9 mouse cellular contexts compared by ENCODE assay signal in the genomic region with DNA sequence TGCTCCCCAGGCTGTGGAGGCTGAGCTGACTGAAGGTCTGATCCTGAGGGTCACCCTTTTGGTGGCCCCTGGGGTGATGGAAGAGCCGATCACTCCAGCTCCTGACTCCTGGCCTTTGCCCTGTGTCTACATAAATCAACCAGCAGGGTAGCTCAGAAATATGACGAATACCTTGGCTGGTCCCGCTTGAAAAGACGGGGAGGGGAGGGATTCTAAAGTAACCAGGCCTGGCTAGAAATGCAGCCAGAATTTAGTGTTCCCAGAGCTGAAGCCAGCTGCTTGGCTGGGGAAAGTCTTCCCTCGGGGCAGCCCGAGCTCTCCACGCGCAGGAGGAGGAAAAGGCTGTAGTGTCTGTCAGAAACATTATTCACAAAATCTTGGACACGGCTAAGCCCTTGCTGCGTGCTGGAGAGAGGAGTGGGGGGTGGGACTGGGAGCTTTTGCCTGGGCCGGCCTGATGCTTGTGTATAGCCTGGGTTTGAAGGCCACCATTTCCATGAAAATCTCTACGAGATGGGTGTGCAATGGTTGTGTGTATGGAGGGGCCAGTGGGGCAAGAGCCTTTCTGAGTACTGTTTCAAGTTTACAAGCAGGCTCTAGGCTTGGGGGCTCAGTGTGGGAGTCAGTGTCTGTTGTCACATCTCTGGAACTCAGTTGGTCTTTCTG. TPM values are rescaled to one million over a fixed set of nuclear protein-coding genes. Genes with fewer than 3 reads are reported as not detected.
DNase-seq lines count a peak whose midpoint lies in the region; ATAC-seq and TF ChIP-seq lines count a peak whose summit lies in the region.
"Had no signal": no experiment of that assay in that cellular context is flagged by ENCODE, and none has a peak within 500 bp of the region (broad histone marks: within the 10 kb centered on the region; RNA-seq: fewer than 3 reads in every experiment).

No protein-coding gene starts in this region.

- H3K4me1 ChIP-seq in kidney, postnatal 0 days (replicated peaks; ENCODE audit: insufficient read depth, low read length): peaks cover 32% of the 10 kb centered on the region
- peaks cover 5% of the 10 kb centered on the region; the same call in 1 of the 2 replicates for H3K4me1 ChIP-seq in embryonic fibroblast, embryonic 13.5 days (ENCODE audit: control insufficient read depth, insufficient read depth, low read length)
- H3K4me1 ChIP-seq in heart, embryonic 13.5 days: peaks cover 46% of the 10 kb centered on the region
- H3K4me1 ChIP-seq in limb, embryonic 10.5 days: peaks cover 61% of the 10 kb centered on the region
- H3K4me1 ChIP-seq in neural tube, embryonic 13.5 days (replicated peaks): peaks cover 58% of the 10 kb centered on the region
- H3K4me1 ChIP-seq in liver, embryonic 11.5 days (replicated peaks; ENCODE audit: control insufficient read depth, insufficient read depth, low read length): 0 out of 2 replicates have a peak, but pooled peaks cover 3% of the 10 kb centered on the region

- WGBS in kidney, postnatal 0 days: 15% methylated on average over 12 of the region's 12 CpGs
- 57% methylated on average over 12 of the region's 12 CpGs for WGBS in heart, embryonic 13.5 days
- 11% methylated on average over 12 of the region's 12 CpGs for WGBS in limb, embryonic 10.5 days
- 6% methylated on average over 12 of the region's 12 CpGs for WGBS in neural tube, embryonic 13.5 days
- 51% methylated on average over 12 of the region's 12 CpGs for WGBS in liver, embryonic 11.5 days

- ATAC-seq in kidney, postnatal 0 days (replicated peaks; ENCODE audit: low FRiP score, low read depth): peak; percentile 31; the same call in 1 of the 2 replicates
- ATAC-seq in heart, embryonic 13.5 days (ENCODE audit: extremely low read depth, insufficient number of reproducible peaks, low FRiP score, low TSS enrichment): no peak
- peak; percentile 28; the same call in 1 of the 2 replicates for ATAC-seq in neural tube, embryonic 13.5 days (ENCODE audit: low read depth)
- no peak for ATAC-seq in CD4-positive, CD25-positive, alpha-beta regulatory T cell, adult 4 months
- no peak for ATAC-seq in liver, embryonic 11.5 days (replicated peaks; ENCODE audit: low FRiP score)

- no peak overlapping the region for H3K9ac ChIP-seq in kidney, postnatal 0 days (ENCODE audit: low read depth, low read length)
- peak overlapping the region; percentile 57 for H3K9ac ChIP-seq in heart, embryonic 13.5 days
- H3K9ac ChIP-seq in neural tube, embryonic 13.5 days: 0 out of 2 replicates have a peak overlapping the region, but pooled peaks have one; percentile 52
- H3K9ac ChIP-seq in liver, embryonic 11.5 days (ENCODE audit: low read depth, low read length): no peak overlapping the region

- no peaks in the 10 kb centered on the region for H3K36me3 ChIP-seq in kidney, postnatal 0 days (ENCODE audit: insufficient read depth, low read length)
- H3K36me3 ChIP-seq in heart, embryonic 13.5 days: no peaks in the 10 kb centered on the region
- H3K36me3 ChIP-seq in limb, embryonic 10.5 days: no peaks in the 10 kb centered on the region
- no peaks in the 10 kb centered on the region for H3K36me3 ChIP-seq in neural tube, embryonic 13.5 days
- no peaks in the 10 kb centered on the region for H3K36me3 ChIP-seq in liver, embryonic 11.5 days (ENCODE audit: control insufficient read depth, insufficient read depth, low read length)

- DNase-seq in kidney, postnatal 0 days (ENCODE audit: low spot score): peak; percentile 80
- DNase-seq in kidney, adult 8-10 months: no peak
- peak; percentile 69 for DNase-seq in limb, embryonic 10.5 days (ENCODE audit: low spot score)
- no peak for DNase-seq in liver, embryonic 11.5 days (ENCODE audit: low spot score)

- no peak for TF ChIP-seq POLR2A in embryonic fibroblast, embryonic 13.5 days (IDR thresholded peaks at IDR 0.05; ENCODE audit: low read depth, low read length)

- H3K27me3 ChIP-seq in kidney, postnatal 0 days (ENCODE audit: insufficient read depth, low read length): no peaks in the 10 kb centered on the region
- no peaks in the 10 kb centered on the region for H3K27me3 ChIP-seq in heart, embryonic 13.5 days (replicated peaks)
- peaks cover 5% of the 10 kb centered on the region; the same call in 1 of the 2 replicates for H3K27me3 ChIP-seq in limb, embryonic 10.5 days (ENCODE audit: low read depth, poor library complexity, severe bottlenecking)
- H3K27me3 ChIP-seq in neural tube, embryonic 13.5 days: peaks cover 4% of the 10 kb centered on the region; the same call in 1 of the 2 replicates
- H3K27me3 ChIP-seq in liver, embryonic 11.5 days (replicated peaks; ENCODE audit: control insufficient read depth, insufficient read depth, low read length): no peaks in the 10 kb centered on the region

- no peak overlapping the region for H3K4me2 ChIP-seq in kidney, postnatal 0 days (ENCODE audit: low read length)
- H3K4me2 ChIP-seq in heart, embryonic 13.5 days: peak overlapping the region; percentile 65
- 0 out of 2 replicates have a peak overlapping the region, but pooled peaks have one; percentile 5 for H3K4me2 ChIP-seq in neural tube, embryonic 13.5 days
- no peak overlapping the region for H3K4me2 ChIP-seq in liver, embryonic 11.5 days

- no peak overlapping the region for H3K4me3 ChIP-seq in kidney, postnatal 0 days (replicated peaks; ENCODE audit: low read depth, low read length)
- no peak overlapping the region for H3K4me3 ChIP-seq in embryonic fibroblast, embryonic 13.5 days (ENCODE audit: insufficient read depth, low read length)
- no peak overlapping the region for H3K4me3 ChIP-seq in heart, embryonic 13.5 days
- H3K4me3 ChIP-seq in limb, embryonic 10.5 days: peak overlapping the region; percentile 25; the same call in 1 of the 2 replicates
- H3K4me3 ChIP-seq in neural tube, embryonic 13.5 days: no peak overlapping the region
- no peak overlapping the region for H3K4me3 ChIP-seq in liver, embryonic 11.5 days (ENCODE audit: low read depth, low read length)
- H3K4me3 ChIP-seq: erythroblast, embryonic 14.5 days had no signal

- H3K27ac ChIP-seq in kidney, postnatal 0 days: peak overlapping the region; percentile 60
- peak overlapping the region; percentile 80 for H3K27ac ChIP-seq in embryonic fibroblast, embryonic 13.5 days (ENCODE audit: insufficient read depth, low read length)
- peak overlapping the region; percentile 82 for H3K27ac ChIP-seq in heart, embryonic 13.5 days (replicated peaks)
- peak overlapping the region; percentile 78 for H3K27ac ChIP-seq in limb, embryonic 10.5 days
- peak overlapping the region; percentile 74 for H3K27ac ChIP-seq in neural tube, embryonic 13.5 days (replicated peaks)
- no peak overlapping the region for H3K27ac ChIP-seq in liver, embryonic 11.5 days (ENCODE audit: low read depth, low read length)

- no peaks in the 10 kb centered on the region for H3K9me3 ChIP-seq in kidney, postnatal 0 days (replicated peaks; ENCODE audit: low read length)
- no peaks in the 10 kb centered on the region for H3K9me3 ChIP-seq in heart, embryonic 13.5 days
- no peaks in the 10 kb centered on the region for H3K9me3 ChIP-seq in limb, embryonic 10.5 days (replicated peaks)
- H3K9me3 ChIP-seq in neural tube, embryonic 13.5 days: no peaks in the 10 kb centered on the region
- H3K9me3 ChIP-seq in liver, embryonic 11.5 days (ENCODE audit: control insufficient read depth, low read length): no peaks in the 10 kb centered on the region

- no peak for TF ChIP-seq CTCF in kidney, postnatal 0 days (IDR thresholded peaks at IDR 0.05; ENCODE audit: low read depth)
- TF ChIP-seq CTCF in embryonic fibroblast, embryonic 13.5 days (IDR thresholded peaks at IDR 0.05; ENCODE audit: borderline replicate concordance, insufficient read depth, low read length): no peak

RNA-seq across cellular contexts. Expression of a gene that starts 57.2 kb away (rescaled TPM):
- 1.0 TPM in 2 replicates for polyA plus RNA-seq in kidney, postnatal 0 days (2015; fragmentation: Nextera tagmentation; extraction: Ambion mirVana)
- 1.1 and 11.9 TPM in 2 replicates for polyA plus RNA-seq in embryonic fibroblast, embryonic 13.5 days (2011; ENCODE audit: insufficient read length, low read depth, missing spikeins)
- 2.7 and 2.8 TPM in 2 replicates for polyA plus RNA-seq in heart, embryonic 13.5 days (2015; fragmentation: Nextera tagmentation; extraction: Ambion mirVana)
- 1.7 and 2.4 TPM in 2 replicates for polyA plus RNA-seq in limb, embryonic 10.5 days (2016; fragmentation: Nextera tagmentation; extraction: Ambion mirVana)
- 3.5 and 8.0 TPM in 2 replicates for polyA plus RNA-seq in neural tube, embryonic 13.5 days (2015; fragmentation: Nextera tagmentation; extraction: Ambion mirVana)
- 1 to 10 TPM; 1.7 to 2.0 TPM for polyA plus RNA-seq in CD4-positive, CD25-positive, alpha-beta regulatory T cell, adult 4 months (2017; shearing (Covaris generic))
- polyA plus RNA-seq in liver, embryonic 11.5 days (2014; fragmentation: Nextera tagmentation; extraction: Ambion mirVana): 0.92 and 1.1 TPM in 2 replicates
- polyA plus RNA-seq: erythroblast, embryonic 14.5 days had no signal

Comparison
In these comparisons a context has a peak if more than half of its experiments do, and no peak if none do; other contexts are left out.
1. DNase-seq: peak in kidney, postnatal 0 days (single experiment) and limb, embryonic 10.5 days (single experiment); none in kidney, adult 8-10 months (0 of 2) and liver, embryonic 11.5 days (single experiment).
2. ATAC-seq: peak in kidney, postnatal 0 days (single experiment) and neural tube, embryonic 13.5 days (single experiment); none in heart, embryonic 13.5 days (single experiment), CD4-positive, CD25-positive, alpha-beta regulatory T cell, adult 4 months (single experiment) and liver, embryonic 11.5 days (single experiment).
3. H3K4me2 ChIP-seq: peak in heart, embryonic 13.5 days (single experiment) and neural tube, embryonic 13.5 days (single experiment); none in kidney, postnatal 0 days (single experiment) and liver, embryonic 11.5 days (single experiment).
4. H3K9ac ChIP-seq: peak in heart, embryonic 13.5 days (single experiment) and neural tube, embryonic 13.5 days (single experiment); none in kidney, postnatal 0 days (single experiment) and liver, embryonic 11.5 days (single experiment).